Mouse (Mus musculus) telencephalon, adult 2 months (tissue): ENCODE measurements at regions not wholly inside any gene's neighbourhood (a gene's known extent, or its start where the extent isn't known, plus 50 kb on each side); places are given as distances from the start of the nearest gene placed in this dataset.

Experiments used
- DNase-seq: peaks from one replicate; pipeline ENCODE4 v3.0.0-alpha.2; 2011; ENCODE audit warnings: low read depth, low spot score

DNA sequence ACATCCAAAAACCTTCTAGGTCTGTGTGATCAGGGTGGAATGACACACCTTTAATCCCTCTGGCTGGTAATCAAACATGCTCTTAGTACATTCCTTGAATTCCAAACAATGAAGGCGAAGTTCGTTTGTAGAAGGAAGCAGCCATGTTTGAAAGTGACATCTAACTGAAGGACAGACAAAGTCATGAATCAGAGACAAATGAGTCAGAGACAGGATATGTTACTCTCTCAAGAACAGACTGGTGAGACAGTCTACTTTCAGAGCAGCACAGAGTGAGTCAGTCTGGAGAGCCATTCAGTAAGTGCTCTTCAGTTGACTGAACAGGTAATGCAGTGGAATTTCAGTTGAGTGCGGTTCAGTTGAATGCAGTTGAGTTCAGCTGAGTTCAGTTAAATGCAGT is 150.4 kb downstream of the Cpe start:
- DNase-seq, result no peak

DNA sequence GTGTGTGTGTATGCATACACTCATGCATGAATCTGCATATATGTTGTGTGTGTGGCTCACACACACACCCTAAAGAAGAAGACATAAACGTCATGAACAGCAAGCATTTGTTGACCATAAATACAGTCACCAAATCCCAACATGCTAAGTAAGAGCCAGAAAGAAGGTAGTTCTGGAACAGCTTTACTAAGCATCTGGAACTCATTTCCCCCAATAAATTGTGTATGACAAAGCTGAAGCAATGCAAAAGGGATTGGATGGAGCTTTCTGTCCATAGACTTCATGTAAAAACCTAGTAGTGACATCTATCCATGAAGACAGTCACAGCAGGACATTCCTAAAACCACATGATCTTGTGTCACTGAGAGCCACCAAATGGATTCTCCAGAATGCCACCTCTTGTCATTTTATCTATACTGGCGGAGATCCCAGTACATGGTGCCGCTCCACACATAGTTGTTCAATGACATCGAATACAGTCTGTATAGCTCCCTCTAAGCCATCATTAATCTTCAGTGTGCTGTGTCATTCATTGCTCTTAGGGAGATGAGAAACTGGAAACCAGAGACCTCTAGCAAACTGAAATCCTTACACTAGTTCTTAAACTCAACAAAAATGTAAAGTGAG is 152.9 kb downstream of the Cpe start:
- no peak for DNase-seq

DNA sequence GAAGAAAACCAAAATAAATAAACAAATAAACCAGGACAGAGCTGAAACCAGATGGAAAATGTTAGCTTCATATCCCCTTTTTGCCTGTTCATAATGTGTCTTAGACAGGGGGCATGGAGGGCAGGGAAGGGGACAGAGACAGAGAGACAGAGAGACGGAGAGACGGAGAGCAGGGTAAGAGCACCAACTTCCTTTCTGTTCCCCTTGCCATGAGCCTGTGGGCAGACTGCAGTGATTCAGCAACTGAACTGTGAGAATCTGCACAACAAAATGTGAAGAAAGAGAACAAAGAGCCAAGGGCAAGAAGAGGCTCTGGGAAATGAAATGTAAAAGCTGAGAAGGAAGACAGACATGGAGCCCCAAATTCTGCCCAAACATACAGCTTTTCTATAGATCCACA is 161.1 kb downstream of the Cpe start:
- no peak for DNase-seq

DNA sequence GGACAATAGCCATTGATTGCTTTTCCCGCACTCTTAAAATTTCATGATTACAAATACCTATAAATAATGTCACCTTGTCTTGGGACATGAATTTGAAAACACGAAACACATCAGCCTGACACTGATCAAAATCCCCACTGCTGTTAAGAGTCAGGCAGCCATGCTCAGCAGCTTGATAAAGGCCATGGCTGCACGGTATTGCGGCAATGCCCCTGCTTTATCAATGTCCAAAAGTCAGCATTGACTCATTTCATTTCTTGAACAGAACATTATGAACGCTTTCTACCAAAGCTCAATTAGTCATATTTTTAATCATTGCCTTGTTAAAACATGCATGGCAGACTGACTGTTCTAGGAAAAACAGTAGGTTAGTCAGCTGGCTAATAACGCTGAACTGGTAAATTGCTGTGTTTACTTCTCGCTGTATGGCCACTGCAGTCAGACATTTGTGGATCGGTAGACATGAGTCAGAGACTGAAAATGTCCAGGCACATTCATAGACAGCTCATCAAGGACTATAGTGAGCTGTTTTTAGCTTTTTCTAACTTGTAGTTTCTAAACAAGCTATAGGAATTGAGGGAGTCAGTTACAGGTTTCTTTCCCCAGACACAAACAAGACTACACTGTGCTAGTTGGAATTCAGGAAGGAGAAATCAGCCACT is 170.3 kb downstream of the Cpe start:
- DNase-seq, result no peak

DNA sequence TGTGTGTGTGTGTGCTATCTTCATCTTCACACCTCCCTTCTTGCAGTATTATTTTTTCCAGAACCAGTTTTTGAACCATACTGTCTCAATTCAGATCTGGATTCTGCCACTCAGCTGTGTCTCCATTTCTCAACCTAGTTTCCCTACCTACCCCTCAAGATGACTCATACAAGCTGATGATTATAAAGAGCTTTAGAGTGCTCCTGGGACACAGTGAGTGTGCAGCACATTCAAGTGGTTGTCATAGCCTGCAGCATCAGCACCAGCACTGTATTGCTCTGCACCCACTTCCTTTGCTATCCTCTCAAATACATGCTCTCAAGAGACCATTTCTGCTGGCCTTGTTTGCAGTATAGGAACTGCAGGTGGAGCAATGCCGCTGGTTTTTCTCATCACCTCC is 173.2 kb downstream of the Cpe start:
- DNase-seq, result no peak

DNA sequence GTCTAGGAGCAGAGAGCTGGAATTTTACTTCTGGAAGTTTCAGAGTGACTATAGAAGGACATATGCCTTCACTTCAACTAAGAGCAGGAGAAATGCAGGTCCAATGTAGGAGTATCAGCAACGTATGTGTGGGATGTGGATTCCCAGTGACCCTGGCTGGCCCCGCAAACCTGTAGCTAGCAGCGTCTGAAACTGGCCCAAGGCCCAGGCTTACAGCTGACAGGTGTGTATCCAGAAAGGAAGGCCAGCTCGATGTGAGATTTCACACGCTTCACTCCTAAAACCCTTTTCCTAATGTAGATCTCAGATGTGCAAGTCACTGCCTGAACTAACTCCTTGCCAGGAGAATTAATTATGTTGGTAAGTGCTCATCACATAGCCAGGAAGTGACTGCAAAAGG is 176.9 kb downstream of the Cpe start:
- no peak for DNase-seq

DNA sequence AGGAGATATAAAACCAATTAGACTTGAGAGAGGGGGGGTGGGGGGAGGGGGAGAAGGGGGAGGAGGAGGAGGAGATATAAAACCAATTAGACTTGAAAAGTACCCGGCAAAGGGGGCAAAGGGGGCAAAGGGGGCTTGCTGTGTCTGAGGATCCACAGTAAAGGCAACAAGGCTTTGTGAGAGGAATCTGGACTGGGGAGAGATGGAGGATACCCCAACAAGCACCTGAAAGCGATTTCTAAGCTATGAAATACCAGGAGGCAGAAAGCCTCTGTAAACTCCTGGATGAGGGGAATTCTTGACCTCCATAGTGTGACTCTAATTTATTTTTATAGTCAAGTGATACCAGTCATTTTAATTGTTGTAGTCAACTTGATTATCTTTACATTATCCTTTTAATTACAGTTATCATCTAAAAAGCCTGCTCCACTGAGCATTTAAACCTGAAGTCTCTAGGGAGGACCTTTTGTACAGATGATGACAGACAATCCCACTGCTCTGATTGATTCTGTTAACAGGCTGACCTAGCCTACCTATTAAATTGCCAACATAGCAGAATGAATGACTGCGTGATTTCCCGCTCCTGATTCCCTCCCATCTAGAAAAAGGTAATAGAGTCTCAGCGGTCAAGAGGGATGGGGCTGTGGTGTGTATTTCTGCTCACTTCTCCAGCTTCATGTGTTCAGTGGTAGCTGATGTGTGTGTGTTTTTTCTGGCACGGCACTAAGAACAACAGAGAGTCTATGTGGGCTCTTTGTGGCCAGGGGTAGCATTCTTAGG is 195.4 kb downstream of the Cpe start:
- DNase-seq, result no peak

DNA sequence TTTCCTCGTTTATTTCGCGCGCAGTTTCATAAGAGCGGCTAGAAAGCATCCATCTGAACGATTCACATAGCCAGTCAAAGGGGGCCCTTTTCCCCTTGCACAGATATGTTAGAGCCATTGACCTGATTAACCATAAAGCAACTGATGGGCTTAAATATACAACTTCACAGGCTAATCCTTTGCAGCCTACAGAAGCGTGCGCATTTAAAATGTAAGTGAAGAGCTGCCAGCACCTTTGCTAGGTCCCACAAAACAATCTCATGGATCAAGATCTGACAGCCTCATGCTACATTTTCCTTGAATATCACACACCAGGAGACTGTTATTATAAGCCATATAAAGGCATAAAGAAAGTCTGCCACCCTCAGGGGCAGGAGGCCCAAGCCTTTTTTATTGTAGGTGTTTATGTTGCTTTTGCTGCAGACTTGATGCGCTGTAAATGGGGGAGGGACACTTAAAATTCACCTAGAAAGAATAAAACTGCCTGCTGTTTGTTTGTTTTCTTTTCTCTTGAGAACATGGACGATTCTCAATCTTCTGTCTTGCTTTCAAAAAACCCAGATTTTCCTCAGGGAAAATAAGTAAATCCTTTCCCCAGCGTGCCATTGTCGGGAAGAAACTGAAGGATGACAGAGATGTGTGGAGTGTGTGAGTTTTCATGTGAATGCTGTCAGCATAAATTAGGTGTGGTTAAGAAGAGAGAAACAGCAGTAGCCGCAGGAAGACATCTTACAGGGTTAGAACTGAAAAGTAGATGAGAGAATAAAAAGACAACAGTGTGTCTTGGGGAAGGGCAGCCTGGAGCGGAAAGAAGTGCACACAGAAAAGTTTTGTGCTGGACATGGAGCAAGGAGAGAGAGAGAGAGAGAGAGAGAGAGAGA is 196.3 kb downstream of the Cpe start:
- no peak for DNase-seq

DNA sequence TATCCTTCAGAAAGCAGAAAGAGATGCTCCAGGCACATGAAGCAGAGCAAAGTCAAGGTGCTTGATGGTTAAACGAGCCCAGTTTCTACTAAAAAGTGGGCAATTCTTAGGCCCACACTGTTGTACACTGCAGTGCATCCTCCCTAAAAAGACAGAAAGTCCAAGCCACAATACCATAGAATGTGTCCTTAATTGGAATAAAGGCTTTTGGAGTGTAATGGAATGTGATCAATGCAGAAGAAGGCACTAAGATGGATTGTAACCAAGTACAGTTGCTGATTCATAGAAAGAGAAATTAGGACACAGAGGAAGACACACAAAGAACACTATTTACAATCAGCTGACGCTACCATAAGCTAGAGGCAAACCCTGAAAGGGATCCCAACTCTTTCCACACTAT is 201.3 kb downstream of the Cpe start:
- no peak for DNase-seq

DNA sequence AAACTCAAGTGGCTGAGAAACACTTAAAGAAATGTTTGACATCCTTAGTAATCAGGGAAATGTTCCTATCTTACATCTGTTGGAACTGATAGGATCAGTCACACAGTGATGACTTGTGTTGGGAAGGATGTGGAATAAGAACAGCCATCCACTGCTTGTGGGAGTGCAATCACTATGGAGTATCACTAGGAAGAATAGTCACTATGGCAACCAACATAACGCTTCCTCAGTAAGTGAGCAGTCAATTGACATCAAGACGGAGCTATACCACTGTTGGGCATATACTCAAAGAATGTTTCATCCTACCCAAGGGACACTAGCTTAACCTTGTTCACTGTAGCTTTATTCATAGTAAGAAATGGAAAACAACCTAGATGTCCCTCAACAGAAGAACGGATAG is 204.8 kb downstream of the Cpe start:
- DNase-seq, result no peak

DNA sequence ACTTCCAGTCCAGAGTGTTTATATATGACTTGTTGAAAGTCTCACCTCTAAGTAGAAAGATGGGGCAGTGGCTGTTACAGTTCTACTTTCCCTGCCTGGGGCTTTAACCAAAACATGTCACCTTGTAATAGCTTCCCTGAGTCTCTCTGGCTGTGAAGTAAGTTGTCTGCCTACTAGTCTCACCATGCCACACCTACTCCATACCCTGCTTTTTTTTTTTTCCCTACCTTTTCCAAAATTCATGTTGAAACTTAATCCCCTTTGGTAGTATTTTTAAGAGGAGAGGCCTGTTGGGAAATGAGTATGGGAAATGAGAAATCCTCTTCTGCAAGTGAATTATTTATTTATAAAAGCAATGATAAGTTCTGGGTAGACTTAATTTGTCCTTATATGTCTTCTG is 219.6 kb downstream of the Cpe start:
- no peak for DNase-seq

DNA sequence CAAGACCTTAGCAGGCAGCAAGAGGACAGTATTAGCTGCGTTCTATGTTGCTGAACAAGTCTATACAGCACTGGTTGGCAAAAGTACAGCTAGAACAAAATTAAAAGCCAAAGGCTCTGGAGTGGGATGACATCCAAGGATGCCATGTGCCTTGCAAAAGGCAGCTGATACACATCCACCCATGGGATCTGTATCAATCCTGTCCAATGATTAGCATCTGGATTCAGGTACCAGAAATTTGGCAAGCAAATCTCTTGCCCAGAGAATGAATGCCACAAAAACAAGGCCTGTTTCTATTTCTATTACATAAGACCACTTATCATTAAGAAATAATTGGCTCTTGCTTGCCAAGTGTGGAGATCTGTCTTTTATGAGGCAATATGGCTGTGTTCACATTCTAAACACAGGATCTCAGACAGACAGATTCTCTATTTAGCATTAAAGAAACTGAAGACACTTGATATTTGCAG is 220.0 kb downstream of the Cpe start:
- DNase-seq, result no peak

DNA sequence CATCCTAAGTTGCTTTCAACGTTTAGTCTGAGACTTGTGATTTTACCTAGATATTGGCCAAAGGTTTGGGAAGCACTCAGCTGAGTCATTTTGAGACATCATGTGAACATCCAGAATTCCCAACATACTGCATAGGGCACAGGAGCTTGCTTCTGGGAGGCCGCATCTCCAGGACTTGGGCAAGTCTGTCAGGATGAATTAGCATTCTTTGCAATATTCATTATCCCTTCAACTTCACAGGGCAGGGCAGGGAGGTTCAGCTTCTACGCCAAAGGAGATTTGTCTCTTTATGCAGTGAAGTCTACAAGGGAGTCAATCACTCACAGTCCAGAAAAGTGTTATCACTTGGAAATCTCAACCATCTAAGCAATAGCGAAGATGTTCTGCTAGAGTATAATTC is 231.7 kb downstream of the Cpe start:
- no peak for DNase-seq

DNA sequence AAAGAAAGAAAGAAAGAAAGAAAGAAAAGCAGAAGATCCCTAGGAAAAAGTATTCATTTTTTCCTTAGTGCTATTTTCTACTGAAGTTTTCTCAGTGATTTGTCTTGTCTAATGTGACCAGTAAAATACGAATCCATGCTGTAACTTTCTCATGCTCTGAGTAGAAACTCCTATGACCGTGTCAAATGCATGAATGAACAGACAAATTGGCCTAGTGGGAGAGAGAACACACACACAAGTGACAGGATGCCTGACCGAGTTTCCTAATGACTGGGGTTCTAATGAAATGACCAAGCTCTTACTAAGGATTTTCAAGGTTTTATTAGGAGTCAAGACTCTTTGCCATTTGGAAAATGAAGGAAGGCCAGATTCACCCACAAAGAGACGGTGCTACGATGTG is 235.9 kb downstream of the Cpe start:
- DNase-seq, result no peak

DNA sequence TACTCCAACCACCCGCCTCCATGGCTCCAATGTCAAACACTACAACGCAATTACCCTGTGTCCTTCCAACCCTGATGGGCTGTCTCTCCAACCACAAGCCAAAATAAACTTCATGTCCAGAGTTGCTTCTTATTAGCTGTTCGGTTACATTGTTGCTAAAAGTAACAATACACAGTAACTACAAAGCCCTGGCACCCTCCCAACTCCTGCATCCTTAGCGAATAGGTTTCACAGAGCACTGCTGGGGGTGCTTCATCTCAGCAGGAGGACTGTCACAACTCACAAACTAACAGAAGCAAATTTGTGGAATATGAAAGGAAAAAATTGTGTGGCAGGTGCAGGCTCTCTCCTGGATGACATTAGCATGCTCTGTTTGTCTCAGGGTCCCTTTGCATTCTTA is 238.1 kb downstream of the Cpe start:
- no peak for DNase-seq

DNA sequence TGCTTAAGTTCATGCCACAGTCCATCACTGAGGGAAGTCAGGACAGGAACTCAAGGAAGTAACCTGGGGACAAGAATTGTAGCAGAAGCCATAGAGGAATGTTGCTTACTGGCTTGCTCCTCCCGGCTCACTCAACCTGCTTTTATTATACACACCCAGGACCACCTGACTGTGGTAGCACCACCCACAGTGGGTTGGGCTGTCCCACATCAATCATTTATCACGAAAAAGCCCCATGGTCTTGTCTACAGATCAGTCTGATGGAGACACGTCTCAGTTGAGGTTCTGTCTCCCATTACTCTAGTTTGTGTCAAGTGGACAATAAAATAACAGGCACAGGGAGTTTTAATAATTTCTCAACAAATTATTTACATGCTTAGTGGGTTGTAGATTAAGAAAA is 239.3 kb upstream of the Tll1 start:
- DNase-seq, result no peak

DNA sequence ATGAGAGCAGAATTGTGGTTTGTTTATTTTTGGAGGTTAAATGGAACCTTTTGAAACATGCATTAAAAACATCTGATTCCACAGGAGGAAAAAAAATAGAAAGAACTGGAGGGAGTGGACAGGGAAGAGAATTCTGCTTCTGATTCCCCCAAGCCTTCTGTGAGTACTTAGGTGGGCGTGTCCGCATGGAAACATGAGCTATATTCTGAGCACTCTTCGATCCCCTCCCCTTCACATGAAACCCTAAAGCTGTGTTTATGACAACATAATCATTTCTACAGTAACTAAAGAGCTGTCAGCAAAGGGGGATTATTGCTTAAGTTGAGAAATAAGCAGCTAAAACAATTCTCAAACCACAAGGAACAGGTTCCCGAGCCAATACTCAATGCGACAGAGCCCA is 238.4 kb upstream of the Tll1 start:
- DNase-seq, result no peak

DNA sequence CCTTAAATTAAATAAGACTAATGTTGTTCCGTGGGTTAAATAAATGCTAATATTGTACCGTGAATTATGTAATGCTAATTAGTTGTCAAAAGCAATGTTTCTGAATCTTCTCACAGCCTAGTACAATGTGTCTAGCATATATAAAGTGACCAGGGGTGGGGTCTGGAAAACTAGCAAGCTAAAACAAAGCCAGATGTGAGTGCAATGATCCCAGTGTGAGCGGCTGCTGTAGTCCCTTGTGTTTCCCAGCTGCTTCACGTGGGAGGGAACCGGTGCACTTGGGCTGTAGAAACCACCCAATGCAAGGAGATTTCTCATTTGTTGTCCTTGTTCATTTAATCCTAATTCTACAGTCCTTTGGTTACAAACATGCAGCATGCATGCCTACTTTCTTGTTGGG is 232.4 kb upstream of the Tll1 start:
- DNase-seq, result no peak

DNA sequence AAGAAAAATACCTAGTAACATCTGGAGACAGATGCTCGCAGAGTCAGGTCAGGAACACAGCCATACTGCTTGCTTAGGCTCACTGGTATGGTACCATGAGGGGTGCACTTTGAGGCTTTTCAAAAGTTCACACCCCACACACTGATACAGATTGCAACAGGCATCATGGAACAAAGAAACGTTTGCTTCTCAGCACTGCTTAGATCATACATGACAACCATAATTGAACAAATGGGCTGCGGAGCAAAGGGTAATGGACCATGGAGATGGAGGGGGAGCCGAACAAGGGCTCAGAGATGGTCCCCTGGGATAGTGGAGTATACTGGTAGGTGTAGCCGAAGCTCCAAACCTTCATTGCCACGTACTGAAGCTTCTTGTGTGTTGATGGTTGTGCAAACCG is 228.6 kb upstream of the Tll1 start:
- DNase-seq, result no peak

DNA sequence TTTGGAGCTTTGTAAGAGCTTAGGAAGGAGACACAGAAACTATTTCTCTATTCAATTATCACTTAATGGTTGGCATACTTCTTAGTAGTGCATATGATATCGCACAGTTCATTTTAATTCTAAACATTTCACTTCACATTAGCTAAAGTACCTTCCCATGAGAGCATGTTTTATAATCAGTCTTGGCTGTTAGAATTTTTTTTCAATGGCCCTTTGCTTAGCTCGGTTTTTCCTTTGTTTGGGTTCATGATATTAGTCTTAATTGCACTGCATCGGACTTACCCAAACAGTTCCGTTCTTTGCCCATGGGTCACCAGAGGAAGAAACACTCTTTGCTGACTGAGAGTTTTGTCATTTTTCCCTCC is 216.8 kb upstream of the Tll1 start:
- DNase-seq, result no peak

DNA sequence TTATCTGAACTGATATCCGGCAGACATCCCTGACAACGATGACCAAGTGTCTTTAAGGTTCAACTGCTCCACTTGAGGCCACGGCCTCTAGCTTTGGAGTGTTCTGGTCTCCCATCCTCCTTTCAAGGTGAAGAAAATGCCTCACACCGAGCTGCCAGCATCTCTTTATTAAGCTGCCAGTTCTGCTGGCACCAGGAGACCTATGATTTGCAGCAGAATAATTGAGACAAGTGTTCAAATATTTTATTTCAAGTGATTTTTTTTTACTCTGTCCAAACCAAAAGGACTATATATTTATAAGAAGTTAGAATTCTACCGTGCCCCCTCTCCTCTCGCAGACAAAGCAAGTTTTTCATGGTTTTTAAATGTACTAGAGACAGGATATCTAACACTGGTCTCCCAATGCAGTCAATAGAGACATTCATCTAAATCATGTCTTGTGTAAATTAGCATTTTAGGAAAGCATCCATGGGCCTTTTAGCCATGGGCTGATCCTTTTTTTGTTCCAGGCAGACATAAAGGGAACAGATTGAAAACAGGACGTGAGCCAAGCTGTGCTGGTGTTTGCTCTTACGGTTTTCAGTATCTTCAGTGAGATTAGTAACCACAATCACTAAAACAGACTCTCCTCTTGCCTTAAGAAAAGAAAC is 216.3 kb upstream of the Tll1 start:
- DNase-seq, result no peak
